Mouse (Mus musculus) midbrain, embryonic 13.5 days (tissue): Measurements from ENCODE around the gene Kcns1. TPM values are rescaled to one million over a fixed set of nuclear protein-coding genes. Genes with fewer than 3 reads are reported as not detected.
A peak's percentile ranks its signal among the peaks of the same experiment; 100 is the strongest.

Experiments used
- ATAC-seq: fragments of 200-750 bp; cut with Nextera tagmentation; 2 replicates; pipeline ENCODE4 v1.8.0; 2017; ENCODE audit warnings: mild to moderate bottlenecking, moderate TSS enrichment, moderate library complexity
- H3K27ac ChIP-seq: fragments of 300-500 bp; sonication (generic); 2 replicates; pipeline ENCODE4 v1.5.1; 2015; ENCODE audit warnings: inconsistent platforms, mild to moderate bottlenecking, moderate library complexity
- H3K27me3 ChIP-seq: fragments of 300-500 bp; sonication (generic); 2 replicates; pipeline ENCODE4 v1.6.1; 2015; ENCODE audit warnings: mild to moderate bottlenecking, inconsistent platforms
- H3K36me3 ChIP-seq: fragments of 300-500 bp; sonication (generic); 2 replicates; pipeline ENCODE4 v1.6.1; 2015; ENCODE audit warnings: mild to moderate bottlenecking, inconsistent platforms
- H3K4me1 ChIP-seq: fragments of 300-500 bp; sonication (generic); replicated peaks from 2 replicates; pipeline ENCODE4 v1.6.1; 2015; ENCODE audit warnings: inconsistent platforms
- H3K4me2 ChIP-seq: fragments of 300-500 bp; sonication (generic); replicated peaks from 2 replicates; pipeline ENCODE4 v1.6.1; 2015; ENCODE audit warnings: moderate library complexity, mild to moderate bottlenecking, inconsistent platforms
- H3K4me3 ChIP-seq: fragments of 300-500 bp; sonication (generic); replicated peaks from 2 replicates; pipeline ENCODE4 v1.5.1; 2015; ENCODE audit warnings: mild to moderate bottlenecking, inconsistent platforms
- H3K9ac ChIP-seq: fragments of 300-500 bp; sonication (generic); replicated peaks from 2 replicates; pipeline ENCODE4 v1.6.1; 2015; ENCODE audit warnings: mild to moderate bottlenecking, inconsistent platforms
- H3K9me3 ChIP-seq: fragments of 300-500 bp; sonication (generic); 2 replicates; pipeline ENCODE4 v1.6.1; 2016; ENCODE audit warnings: mild to moderate bottlenecking, inconsistent platforms
- WGBS: fragments of 180-500 bp; shearing (Covaris S2); methylation state at CpG from one replicate; pipeline ENCODE4 v1.1.7; 2015; 5-methylcytosine and 5-hydroxymethylcytosine counted together
- polyA plus RNA-seq: library from polyadenylated mRNA; unstranded; fragments of >200 nt; fragmentation: Nextera tagmentation; extraction: Ambion mirVana; gene quantifications from 2 replicates; pipeline ENCODE4 v1.2.1, GENCODE M21; 2015

Kcns1 gene
- polyA plus RNA-seq, 1 experiment from 2014 or later = 0.16 TPM

- Histone ChIP-seq H3K36me3 (no peaks in the 10 kb centered on the region), H3K27ac (no peak overlapping the region), H3K9me3 (no peaks in the 10 kb centered on the region), H3K9ac (0 out of 2 replicates have a peak overlapping the region, but pooled peaks have one; percentile 16), H3K4me1 (peaks cover 31% of the 10 kb centered on the region), H3K27me3 (peaks cover 76% of the 10 kb centered on the region), H3K4me2 (peak overlapping the region; percentile 55), H3K4me3 (peak overlapping the region; percentile 40)
- peak; percentile 65 for ATAC-seq
- 11% methylated on average over 89 of the region's 90 CpGs for WGBS
Observed at GRCm38 (mm10) chr2:164167752-164168570, 3.0 kb downstream of the Kcns1 start.

GRCm38 (mm10) chr2:164164941-164165340 lies 6.0 kb downstream of the Kcns1 start:
- Histone ChIP-seq H3K9me3 (no peaks in the 10 kb centered on the region), H3K9ac (no peak overlapping the region), H3K4me1 (peaks cover 12% of the 10 kb centered on the region), H3K36me3 (no peaks in the 10 kb centered on the region), H3K4me2 (no peak overlapping the region), H3K27me3 (peaks cover 51% of the 10 kb centered on the region), H3K4me3 (no peak overlapping the region), H3K27ac (no peak overlapping the region)
- ATAC-seq = no peak
- WGBS = 94% methylated on average over 5 of the region's 5 CpGs

GRCm38 (mm10) chr2:164161515-164162055 lies 9.3 kb downstream of the Kcns1 start:
- no peak overlapping the region for H3K9ac ChIP-seq
- 87% methylated on average over 11 of the region's 11 CpGs for WGBS

GRCm38 (mm10) chr2:164158838-164159237 lies 12.1 kb downstream of the Kcns1 start:
- Histone ChIP-seq H3K27ac (no peak overlapping the region), H3K4me3 (no peak overlapping the region), H3K4me1 (no peaks in the 10 kb centered on the region), H3K27me3 (no peaks in the 10 kb centered on the region), H3K4me2 (no peak overlapping the region), H3K9ac (no peak overlapping the region), H3K36me3 (peaks cover 19% of the 10 kb centered on the region), H3K9me3 (no peaks in the 10 kb centered on the region)
- 90% methylated on average over 2 of the region's 2 CpGs for WGBS
- ATAC-seq = no peak

More at GRCm38 (mm10) chr2:164161515-164162055, 9.3 kb downstream of the Kcns1 start:
- H3K27ac ChIP-seq = no peak overlapping the region
- no peaks in the 10 kb centered on the region for H3K4me1 ChIP-seq
- no peak for ATAC-seq
- no peaks in the 10 kb centered on the region for H3K36me3 ChIP-seq
- H3K9me3 ChIP-seq = no peaks in the 10 kb centered on the region
- H3K27me3 ChIP-seq = peaks cover 18% of the 10 kb centered on the region
- no peak overlapping the region for H3K4me3 ChIP-seq
- H3K4me2 ChIP-seq = no peak overlapping the region

- Histone ChIP-seq H3K36me3 (peaks cover 42% of the 10 kb centered on the region), H3K9ac (no peak overlapping the region), H3K4me2 (no peak overlapping the region), H3K4me1 (no peaks in the 10 kb centered on the region), H3K27ac (no peak overlapping the region), H3K9me3 (no peaks in the 10 kb centered on the region), H3K4me3 (no peak overlapping the region), H3K27me3 (no peaks in the 10 kb centered on the region)
- WGBS = 87% methylated on average over 7 of the region's 7 CpGs
- ATAC-seq = no peak
Observed at GRCm38 (mm10) chr2:164156158-164156557, 14.8 kb downstream of the Kcns1 start.

GRCm38 (mm10) chr2:164154007-164154406 lies 16.9 kb downstream of the Kcns1 start:
- no peak overlapping the region for H3K4me3 ChIP-seq
- H3K27me3 ChIP-seq = no peaks in the 10 kb centered on the region
- H3K36me3 ChIP-seq = peaks cover 43% of the 10 kb centered on the region
- 95% methylated on average over 10 of the region's 10 CpGs for WGBS
- H3K27ac ChIP-seq = no peak overlapping the region
- no peak overlapping the region for H3K4me2 ChIP-seq
- H3K9ac ChIP-seq = no peak overlapping the region
- H3K9me3 ChIP-seq = no peaks in the 10 kb centered on the region
- H3K4me1 ChIP-seq = no peaks in the 10 kb centered on the region
- ATAC-seq = no peak

GRCm38 (mm10) chr2:164152341-164152740 lies 18.6 kb downstream of the Kcns1 start:
- H3K4me1 ChIP-seq = no peaks in the 10 kb centered on the region
- no peak overlapping the region for H3K27ac ChIP-seq
- ATAC-seq = no peak
- WGBS = 91% methylated on average over 11 of the region's 11 CpGs
- peaks cover 44% of the 10 kb centered on the region for H3K36me3 ChIP-seq
- no peaks in the 10 kb centered on the region for H3K27me3 ChIP-seq
- no peak overlapping the region for H3K4me3 ChIP-seq
- H3K4me2 ChIP-seq = no peak overlapping the region
- no peak overlapping the region for H3K9ac ChIP-seq
- no peaks in the 10 kb centered on the region for H3K9me3 ChIP-seq

- Histone ChIP-seq H3K9ac (no peak overlapping the region), H3K27me3 (no peaks in the 10 kb centered on the region)
- no peak for ATAC-seq
Observed at GRCm38 (mm10) chr2:164150086-164150760, 20.7 kb downstream of the Kcns1 start.

GRCm38 (mm10) chr2:164146556-164146955 lies 24.4 kb downstream of the Kcns1 start:
- H3K27me3 ChIP-seq = no peaks in the 10 kb centered on the region
- 96% methylated on average over 12 of the region's 12 CpGs for WGBS
- H3K4me2 ChIP-seq = no peak overlapping the region
- no peak overlapping the region for H3K4me3 ChIP-seq
- peaks cover 12% of the 10 kb centered on the region; the same call in 1 of the 2 replicates for H3K36me3 ChIP-seq
- H3K27ac ChIP-seq = no peak overlapping the region
- no peak for ATAC-seq
- 0 out of 2 replicates have a peak, but pooled peaks cover 3% of the 10 kb centered on the region for H3K4me1 ChIP-seq
- no peaks in the 10 kb centered on the region for H3K9me3 ChIP-seq
- H3K9ac ChIP-seq = no peak overlapping the region

More at GRCm38 (mm10) chr2:164150086-164150760, 20.7 kb downstream of the Kcns1 start:
- Histone ChIP-seq H3K27ac (no peak overlapping the region), H3K4me2 (no peak overlapping the region), H3K4me1 (no peaks in the 10 kb centered on the region), H3K36me3 (peaks cover 41% of the 10 kb centered on the region), H3K4me3 (no peak overlapping the region), H3K9me3 (no peaks in the 10 kb centered on the region)
- WGBS = 53% methylated on average over 14 of the region's 14 CpGs

- WGBS = 82% methylated on average over 10 of the region's 10 CpGs
- 0 out of 2 replicates have a peak, but pooled peaks cover 7% of the 10 kb centered on the region for H3K36me3 ChIP-seq
- H3K4me1 ChIP-seq = 0 out of 2 replicates have a peak, but pooled peaks cover 3% of the 10 kb centered on the region
- no peak overlapping the region for H3K9ac ChIP-seq
- H3K27me3 ChIP-seq = no peaks in the 10 kb centered on the region
- no peak overlapping the region for H3K27ac ChIP-seq
- ATAC-seq = no peak
- H3K4me3 ChIP-seq = no peak overlapping the region
- H3K9me3 ChIP-seq = no peaks in the 10 kb centered on the region
- H3K4me2 ChIP-seq = no peak overlapping the region
Observed at GRCm38 (mm10) chr2:164144541-164144940, 26.4 kb downstream of the Kcns1 start.

GRCm38 (mm10) chr2:164144025-164144424 lies 26.9 kb downstream of the Kcns1 start:
- no peak overlapping the region for H3K9ac ChIP-seq
- H3K4me2 ChIP-seq = no peak overlapping the region
- no peak for ATAC-seq
- whole genome bisulfite sequencing = 58% methylated on average over 6 of the region's 6 CpGs
- H3K4me1 ChIP-seq = 0 out of 2 replicates have a peak, but pooled peaks cover 3% of the 10 kb centered on the region
- no peak overlapping the region for H3K27ac ChIP-seq
- H3K9me3 ChIP-seq = no peaks in the 10 kb centered on the region
- no peaks in the 10 kb centered on the region for H3K27me3 ChIP-seq
- H3K4me3 ChIP-seq = no peak overlapping the region
- 0 out of 2 replicates have a peak, but pooled peaks cover 7% of the 10 kb centered on the region for H3K36me3 ChIP-seq

GRCm38 (mm10) chr2:164142021-164142420 lies 28.9 kb downstream of the Kcns1 start:
- Histone ChIP-seq H3K4me2 (no peak overlapping the region), H3K9ac (no peak overlapping the region), H3K27me3 (no peaks in the 10 kb centered on the region), H3K27ac (no peak overlapping the region; the same call in none of the 2 replicates), H3K36me3 (0 out of 2 replicates have a peak, but pooled peaks cover 5% of the 10 kb centered on the region), H3K9me3 (no peaks in the 10 kb centered on the region), H3K4me3 (no peak overlapping the region), H3K4me1 (peaks cover 9% of the 10 kb centered on the region; the same call in 1 of the 2 replicates)
- WGBS = 60% methylated on average over 10 of the region's 10 CpGs
- no peak for ATAC-seq
